Mouse (Mus musculus): ENCODE measurements around the gene Klhl40. TPM values are rescaled to one million over a fixed set of nuclear protein-coding genes. Genes with fewer than 3 reads are reported as not detected.

The Klhl40 gene
- polyA plus RNA-seq, 1 experiment from 2014 or later, result 0.15 TPM

GRCm38 (mm10) chr9:121791206-121791605 is 13.8 kb downstream of the Klhl40 start:
- DNase-seq (ENCODE audit: low spot score), result peak; percentile 60
- H3K4me3 ChIP-seq, result no peak overlapping the region
- H3K27me3 ChIP-seq (ENCODE audit: low read depth, poor library complexity, severe bottlenecking), result no peaks in the 10 kb centered on the region
- peaks cover 12% of the 10 kb centered on the region; the same call in 1 of the 2 replicates for H3K4me1 ChIP-seq
- 12% methylated on average over 5 of the region's 5 CpGs for WGBS
- no peak overlapping the region for H3K27ac ChIP-seq (replicated peaks)
- H3K9me3 ChIP-seq (replicated peaks), result no peaks in the 10 kb centered on the region
- H3K36me3 ChIP-seq, result no peaks in the 10 kb centered on the region

GRCm38 (mm10) chr9:121791757-121792521 is 14.5 kb downstream of the Klhl40 start, which contains the start of gene Hhatl:
TSS of gene Hhatl (minus strand) at chr9:121792507.
- H3K4me1 ChIP-seq, result peaks cover 12% of the 10 kb centered on the region; the same call in 1 of the 2 replicates
- no peak within 1 kb of the TSS for H3K4me3 ChIP-seq
- no peaks in the 10 kb centered on the region for H3K36me3 ChIP-seq
- 51% methylated on average over 24 of the region's 24 CpGs for WGBS
- no peak for DNase-seq (ENCODE audit: low spot score)
- H3K27ac ChIP-seq (replicated peaks), result no peak within 1 kb of the TSS
- no peaks in the 10 kb centered on the region for H3K9me3 ChIP-seq (replicated peaks)
- no peaks in the 10 kb centered on the region for H3K27me3 ChIP-seq (ENCODE audit: low read depth, poor library complexity, severe bottlenecking)

GRCm38 (mm10) chr9:121794972-121795539 is 17.6 kb downstream of the Klhl40 start:
- Histone ChIP-seq H3K9me3 (replicated peaks) (no peaks in the 10 kb centered on the region), H3K27ac (replicated peaks) (no peak overlapping the region), H3K36me3 (no peaks in the 10 kb centered on the region), H3K4me1 (peaks cover 25% of the 10 kb centered on the region), H3K27me3 (ENCODE audit: low read depth, poor library complexity, severe bottlenecking) (no peaks in the 10 kb centered on the region), H3K4me3 (no peak overlapping the region)
- 61% methylated on average over 1 of the region's 1 CpGs for WGBS
- DNase-seq (ENCODE audit: low spot score), result no peak

GRCm38 (mm10) chr9:121797722-121798121 is 20.3 kb downstream of the Klhl40 start:
- no peak for DNase-seq (ENCODE audit: low spot score)
- H3K9me3 ChIP-seq (replicated peaks), result no peaks in the 10 kb centered on the region
- no peak overlapping the region for H3K4me3 ChIP-seq
- no peak overlapping the region for H3K27ac ChIP-seq (replicated peaks)
- H3K4me1 ChIP-seq, result peaks cover 27% of the 10 kb centered on the region
- no peaks in the 10 kb centered on the region for H3K36me3 ChIP-seq
- 21% methylated on average over 12 of the region's 12 CpGs for WGBS
- H3K27me3 ChIP-seq (ENCODE audit: low read depth, poor library complexity, severe bottlenecking), result no peaks in the 10 kb centered on the region

GRCm38 (mm10) chr9:121798887-121799520 is 21.6 kb downstream of the Klhl40 start:
- H3K9me3 ChIP-seq (replicated peaks), result no peaks in the 10 kb centered on the region
- no peaks in the 10 kb centered on the region for H3K36me3 ChIP-seq
- 46% methylated on average over 6 of the region's 6 CpGs for WGBS
- DNase-seq (ENCODE audit: low spot score), result peak; percentile 19
- H3K4me3 ChIP-seq, result no peak overlapping the region
- 0 out of 2 replicates have a peak overlapping the region, but pooled peaks have one; percentile 38 for H3K27ac ChIP-seq (replicated peaks)
- H3K4me1 ChIP-seq, result peaks cover 27% of the 10 kb centered on the region
- H3K27me3 ChIP-seq (ENCODE audit: low read depth, poor library complexity, severe bottlenecking), result no peaks in the 10 kb centered on the region

- H3K27ac ChIP-seq (replicated peaks), result no peak overlapping the region
- 75% methylated on average over 7 of the region's 7 CpGs for WGBS
These were observed 25.3 kb downstream of the Klhl40 start for GRCm38 (mm10) chr9:121802747-121803146.

GRCm38 (mm10) chr9:121807546-121807945 is 30.1 kb downstream of the Klhl40 start:
- no peak overlapping the region for H3K4me3 ChIP-seq
- H3K36me3 ChIP-seq, result no peaks in the 10 kb centered on the region
- no peak for DNase-seq (ENCODE audit: low spot score)
- peak overlapping the region; percentile 73 for H3K27ac ChIP-seq (replicated peaks)
- WGBS, result 67% methylated on average over 1 of the region's 1 CpGs
- H3K27me3 ChIP-seq (ENCODE audit: low read depth, poor library complexity, severe bottlenecking), result no peaks in the 10 kb centered on the region
- H3K4me1 ChIP-seq, result peaks cover 39% of the 10 kb centered on the region
- no peaks in the 10 kb centered on the region for H3K9me3 ChIP-seq (replicated peaks)

More at GRCm38 (mm10) chr9:121802747-121803146, 25.3 kb downstream of the Klhl40 start:
- Histone ChIP-seq H3K27me3 (ENCODE audit: low read depth, poor library complexity, severe bottlenecking) (no peaks in the 10 kb centered on the region), H3K4me3 (no peak overlapping the region), H3K4me1 (peaks cover 39% of the 10 kb centered on the region), H3K9me3 (replicated peaks) (no peaks in the 10 kb centered on the region), H3K36me3 (no peaks in the 10 kb centered on the region)
- DNase-seq (ENCODE audit: low spot score), result no peak

- no peak for DNase-seq (ENCODE audit: low spot score)
- WGBS, result 72% methylated on average over 7 of the region's 7 CpGs
- no peaks in the 10 kb centered on the region for H3K9me3 ChIP-seq (replicated peaks)
- no peak overlapping the region for H3K4me3 ChIP-seq
- no peaks in the 10 kb centered on the region for H3K27me3 ChIP-seq (ENCODE audit: low read depth, poor library complexity, severe bottlenecking)
- H3K27ac ChIP-seq (replicated peaks), result peak overlapping the region; percentile 73
- peaks cover 39% of the 10 kb centered on the region for H3K4me1 ChIP-seq
- no peaks in the 10 kb centered on the region for H3K36me3 ChIP-seq
These were observed 30.5 kb downstream of the Klhl40 start for GRCm38 (mm10) chr9:121807947-121808346.

GRCm38 (mm10) chr9:121808511-121808910 is 31.1 kb downstream of the Klhl40 start:
- WGBS, result 64% methylated on average over 3 of the region's 3 CpGs
- no peak for DNase-seq (ENCODE audit: low spot score)
- Histone ChIP-seq H3K27ac (replicated peaks) (peak overlapping the region; percentile 73), H3K36me3 (no peaks in the 10 kb centered on the region), H3K4me1 (peaks cover 39% of the 10 kb centered on the region), H3K27me3 (ENCODE audit: low read depth, poor library complexity, severe bottlenecking) (no peaks in the 10 kb centered on the region), H3K4me3 (no peak overlapping the region), H3K9me3 (replicated peaks) (no peaks in the 10 kb centered on the region)

- 20% methylated on average over 15 of the region's 15 CpGs for WGBS
- Histone ChIP-seq H3K27ac (replicated peaks) (peak overlapping the region; percentile 68), H3K4me1 (peaks cover 39% of the 10 kb centered on the region), H3K36me3 (no peaks in the 10 kb centered on the region), H3K4me3 (no peak overlapping the region), H3K9me3 (replicated peaks) (no peaks in the 10 kb centered on the region), H3K27me3 (ENCODE audit: low read depth, poor library complexity, severe bottlenecking) (no peaks in the 10 kb centered on the region)
- DNase-seq (ENCODE audit: low spot score), result no peak
These were observed 32.8 kb downstream of the Klhl40 start for GRCm38 (mm10) chr9:121810081-121810821.

GRCm38 (mm10) chr9:121815183-121815582 is 37.8 kb downstream of the Klhl40 start:
- DNase-seq (ENCODE audit: low spot score), result no peak
- peaks cover 9% of the 10 kb centered on the region for H3K4me1 ChIP-seq
- no peaks in the 10 kb centered on the region for H3K36me3 ChIP-seq
- WGBS, result 79% methylated on average over 6 of the region's 6 CpGs
- no peak overlapping the region for H3K27ac ChIP-seq (replicated peaks)
- H3K4me3 ChIP-seq, result no peak overlapping the region
- no peaks in the 10 kb centered on the region for H3K27me3 ChIP-seq (ENCODE audit: low read depth, poor library complexity, severe bottlenecking)
- no peaks in the 10 kb centered on the region for H3K9me3 ChIP-seq (replicated peaks)

GRCm38 (mm10) chr9:121819073-121819770 is 41.8 kb downstream of the Klhl40 start:
- Histone ChIP-seq H3K27ac (replicated peaks) (0 out of 2 replicates have a peak overlapping the region, but pooled peaks have one; percentile 13), H3K36me3 (no peaks in the 10 kb centered on the region), H3K4me1 (peaks cover 4% of the 10 kb centered on the region; the same call in 1 of the 2 replicates), H3K27me3 (ENCODE audit: low read depth, poor library complexity, severe bottlenecking) (no peaks in the 10 kb centered on the region), H3K4me3 (no peak overlapping the region), H3K9me3 (replicated peaks) (no peaks in the 10 kb centered on the region)
- 84% methylated on average over 9 of the region's 9 CpGs for WGBS
- no peak for DNase-seq (ENCODE audit: low spot score)
